Mouse (Mus musculus): Measurements from ENCODE around the gene BC035947.

DNA sequence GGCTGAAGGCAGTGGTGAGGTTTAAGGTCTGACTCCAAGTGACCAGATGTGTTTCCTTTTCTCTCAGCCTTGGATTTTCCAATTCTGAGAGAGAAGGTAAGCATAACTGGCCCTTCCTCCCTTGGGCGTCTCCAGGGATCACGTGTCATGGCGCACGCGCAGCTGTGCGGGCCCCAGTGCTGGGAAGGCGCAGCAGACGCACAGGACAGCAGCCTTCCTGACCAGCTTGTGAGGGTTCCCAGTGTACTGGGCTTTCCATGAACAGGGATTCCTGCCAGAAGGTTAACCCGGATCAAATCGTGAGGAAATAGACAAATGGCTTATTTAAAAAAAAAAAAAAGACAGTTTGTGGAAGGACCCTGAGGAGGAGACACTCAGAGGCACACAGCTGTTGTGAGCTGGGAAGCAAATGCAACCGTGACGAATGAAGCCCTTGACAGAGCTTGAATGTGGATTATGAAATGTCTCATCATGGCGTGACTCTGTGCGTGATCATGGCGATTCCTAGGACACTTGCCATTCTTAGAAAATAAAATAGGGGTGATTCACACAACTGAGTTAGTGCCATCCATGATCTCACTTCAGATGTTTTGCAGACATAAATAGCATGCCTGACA lies 20.3 kb upstream of the BC035947 start:
- TF ChIP-seq CTCF (IDR thresholded peaks at IDR 0.05; ENCODE audit: low read depth, low read length): no peak
- no peak for TF ChIP-seq POLR2A (IDR thresholded peaks at IDR 0.05; ENCODE audit: extremely low read depth, insufficient read depth, low read length)
